Mouse (Mus musculus) kidney, postnatal 0 days (tissue): ENCODE measurements around the gene Cda. TPM values are rescaled to one million over a fixed set of nuclear protein-coding genes. Genes with fewer than 3 reads are reported as not detected.

Experiments used
- ATAC-seq: fragments of 200-750 bp; cut with Nextera tagmentation; replicated peaks from 2 replicates; pipeline ENCODE4 v1.8.0; 2017; ENCODE audit warnings: low read depth, moderate number of reproducible peaks, moderate TSS enrichment, moderate library complexity; ENCODE audit not compliant: low FRiP score
- DNase-seq: peaks from one replicate; pipeline ENCODE4 v3.0.0-alpha.2; 2016; ENCODE audit warnings: low spot score
- H3K27ac ChIP-seq: fragments of 300-500 bp; sonication (generic); 2 replicates; pipeline ENCODE4 v1.5.1; 2014; ENCODE audit warnings: mild to moderate bottlenecking
- H3K27me3 ChIP-seq: fragments of 300-500 bp; sonication (generic); 2 replicates; pipeline ENCODE4 v1.6.1; 2014; ENCODE audit warnings: low read length, mixed read lengths; ENCODE audit not compliant: insufficient read depth
- H3K36me3 ChIP-seq: fragments of 300-500 bp; sonication (generic); 2 replicates; pipeline ENCODE4 v1.6.1; 2014; ENCODE audit warnings: low read length, mixed read lengths; ENCODE audit not compliant: insufficient read depth
- H3K4me1 ChIP-seq: fragments of 300-500 bp; sonication (generic); replicated peaks from 2 replicates; pipeline ENCODE4 v1.6.1; 2014; ENCODE audit warnings: antibody characterized with exemption, low read length, mixed read lengths; ENCODE audit not compliant: insufficient read depth
- H3K4me2 ChIP-seq: fragments of 300-500 bp; sonication (generic); 2 replicates; pipeline ENCODE4 v1.6.1; 2014; ENCODE audit warnings: mild to moderate bottlenecking, low read length, moderate library complexity, mixed read lengths
- H3K4me3 ChIP-seq: fragments of 300-500 bp; sonication (generic); replicated peaks from 2 replicates; pipeline ENCODE4 v1.5.1; 2014; ENCODE audit warnings: low read depth, low read length
- H3K9ac ChIP-seq: fragments of 300-500 bp; sonication (generic); 2 replicates; pipeline ENCODE4 v1.6.1; 2014; ENCODE audit warnings: low read depth, low read length
- H3K9me3 ChIP-seq: fragments of 300-500 bp; sonication (generic); replicated peaks from 2 replicates; pipeline ENCODE4 v1.6.1; 2016; ENCODE audit warnings: low read length, inconsistent platforms, mixed read lengths
- CTCF ChIP-seq: IDR thresholded peaks from 2 replicates; pipeline ENCODE4 v1.5.1; 2016; ENCODE audit warnings: antibody characterized with exemption, low read depth, mild to moderate bottlenecking, moderate library complexity
- WGBS: fragments of 180-500 bp; shearing (Covaris S2); extraction: QIAGEN DNeasy Blood & Tissue Kit; methylation state at CpG from one replicate; pipeline ENCODE4 v1.1.7; 2014; 5-methylcytosine and 5-hydroxymethylcytosine counted together
- polyA plus RNA-seq: library from polyadenylated mRNA; unstranded; fragments of >200 nt; fragmentation: Nextera tagmentation; extraction: Ambion mirVana; gene quantifications from 2 replicates; pipeline ENCODE4 v1.2.1, GENCODE M21; 2015

Gene Cda
- polyA plus RNA-seq, 1 experiment from 2014 or later = 49.5 TPM

GRCm38 (mm10) chr4:138407479-138408194 lies 39.8 kb upstream of the Cda start:
- ATAC-seq = no peak
- Histone ChIP-seq H3K27ac (no peak overlapping the region), H3K4me3 (no peak overlapping the region), H3K9ac (no peak overlapping the region), H3K36me3 (no peaks in the 10 kb centered on the region), H3K4me1 (no peaks in the 10 kb centered on the region), H3K9me3 (no peaks in the 10 kb centered on the region), H3K27me3 (no peaks in the 10 kb centered on the region), H3K4me2 (no peak overlapping the region)
- WGBS = 58% methylated on average over 11 of the region's 13 CpGs
- DNase-seq = peak; percentile 25
- TF ChIP-seq CTCF = no peak

- H3K4me3 ChIP-seq = no peak overlapping the region
- WGBS = 22% methylated on average over 2 of the region's 2 CpGs
- TF ChIP-seq CTCF = peak; percentile 67
- H3K4me2 ChIP-seq = no peak overlapping the region
- H3K4me1 ChIP-seq = no peaks in the 10 kb centered on the region
- no peaks in the 10 kb centered on the region for H3K36me3 ChIP-seq
- DNase-seq (no peak), ATAC-seq (no peak)
- no peak overlapping the region for H3K27ac ChIP-seq
- no peaks in the 10 kb centered on the region for H3K9me3 ChIP-seq
- no peak overlapping the region for H3K9ac ChIP-seq
- H3K27me3 ChIP-seq = no peaks in the 10 kb centered on the region
These were observed 37.0 kb upstream of the Cda start for GRCm38 (mm10) chr4:138404806-138405205.

- Histone ChIP-seq H3K36me3 (no peaks in the 10 kb centered on the region), H3K9me3 (no peaks in the 10 kb centered on the region), H3K27ac (no peak overlapping the region), H3K27me3 (peaks cover 53% of the 10 kb centered on the region), H3K4me2 (peak overlapping the region; percentile 52), H3K4me3 (peak overlapping the region; percentile 33), H3K4me1 (peaks cover 21% of the 10 kb centered on the region), H3K9ac (no peak overlapping the region)
- ATAC-seq = no peak
- DNase-seq = no peak
- WGBS = 11% methylated on average over 8 of the region's 8 CpGs
- no peak for TF ChIP-seq CTCF
These were observed 28.9 kb upstream of the Cda start for GRCm38 (mm10) chr4:138396711-138397110.

GRCm38 (mm10) chr4:138395971-138396645 lies 28.3 kb upstream of the Cda start, which contains the start of gene Fam43b:
TSS of gene Fam43b (minus strand) at chr4:138396528.
- WGBS = under 1% methylated on average over 46 of the region's 46 CpGs
- DNase-seq (peak; percentile 52), ATAC-seq (no peak)
- Histone ChIP-seq H3K4me3 (peak within 1 kb of the TSS; percentile 33), H3K9me3 (no peaks in the 10 kb centered on the region), H3K27ac (no peak within 1 kb of the TSS), H3K36me3 (no peaks in the 10 kb centered on the region), H3K9ac (no peak within 1 kb of the TSS), H3K27me3 (peaks cover 53% of the 10 kb centered on the region), H3K4me1 (peaks cover 21% of the 10 kb centered on the region), H3K4me2 (peak within 1 kb of the TSS; percentile 52)
- TF ChIP-seq CTCF = no peak

- H3K9ac ChIP-seq = 0 out of 2 replicates have a peak overlapping the region, but pooled peaks have one; percentile 25
- H3K4me3 ChIP-seq = peak overlapping the region; percentile 33
- peak overlapping the region; percentile 52 for H3K4me2 ChIP-seq
- H3K4me1 ChIP-seq = peaks cover 21% of the 10 kb centered on the region
- no peak overlapping the region for H3K27ac ChIP-seq
- peaks cover 53% of the 10 kb centered on the region for H3K27me3 ChIP-seq
- H3K36me3 ChIP-seq = no peaks in the 10 kb centered on the region
- WGBS = under 1% methylated on average over 103 of the region's 103 CpGs
- H3K9me3 ChIP-seq = no peaks in the 10 kb centered on the region
- no peak for TF ChIP-seq CTCF
- peak; percentile 37 for DNase-seq
- ATAC-seq = no peak
These were observed 27.5 kb upstream of the Cda start for GRCm38 (mm10) chr4:138395087-138395970.

- H3K4me1 ChIP-seq = peaks cover 21% of the 10 kb centered on the region
- ATAC-seq = no peak
- no peak for TF ChIP-seq CTCF
These were observed 25.9 kb upstream of the Cda start for GRCm38 (mm10) chr4:138393703-138394102.

More at GRCm38 (mm10) chr4:138393703-138394102, 25.9 kb upstream of the Cda start:
- 49% methylated on average over 7 of the region's 7 CpGs for WGBS
- DNase-seq = no peak
- Histone ChIP-seq H3K4me3 (no peak overlapping the region), H3K9ac (no peak overlapping the region), H3K4me2 (no peak overlapping the region), H3K9me3 (no peaks in the 10 kb centered on the region), H3K27me3 (peaks cover 53% of the 10 kb centered on the region), H3K36me3 (no peaks in the 10 kb centered on the region), H3K27ac (no peak overlapping the region)
